Mouse (Mus musculus) CH12.LX (cell line): ENCODE data around the gene Olfr129. TPM values are rescaled to one million over a fixed set of nuclear protein-coding genes. Genes with fewer than 3 reads are reported as not detected.

Source experiments
- DNase-seq: peaks from one replicate; pipeline ENCODE4 v3.0.0-alpha.2; 2013; ENCODE audit errors: extremely low read depth
- H3K27ac ChIP-seq: 2 replicates; pipeline ENCODE4 v1.5.1; 2012; ENCODE audit warnings: low read depth, mild to moderate bottlenecking, control low read depth, moderate library complexity; ENCODE audit not compliant: insufficient read depth
- H3K27me3 ChIP-seq: replicated peaks from 2 replicates; pipeline ENCODE3; 2012; ENCODE audit warnings: inconsistent platforms
- H3K36me3 ChIP-seq, 2 experiments: replicated peaks in 1 of 2; 2 replicates each; pipeline versions ENCODE3 to v1.6.1; 2012; ENCODE audit warnings: inconsistent platforms in 1 of 2, low read length in 1 of 2, mild to moderate bottlenecking in 1 of 2, mixed read lengths in 1 of 2, moderate library complexity in 1 of 2; ENCODE audit not compliant: control insufficient read depth in 1 of 2, insufficient read depth in 1 of 2
- H3K4me1 ChIP-seq, 2 experiments: 2 replicates each; pipeline ENCODE4 v1.6.1; 2012; ENCODE audit warnings: inconsistent platforms in 1 of 2, moderate library complexity in 1 of 2; ENCODE audit not compliant: insufficient read depth in 2 of 2, control insufficient read depth in 1 of 2
- H3K4me2 ChIP-seq: 2 replicates; pipeline ENCODE4 v1.6.1; 2012; ENCODE audit warnings: low read depth, mild to moderate bottlenecking, control low read depth; ENCODE audit not compliant: poor library complexity, insufficient read depth, severe bottlenecking
- H3K4me3 ChIP-seq, 3 experiments: fragments of 150-350 bp in 1 of 3; sonication (generic) in 1 of 3; replicated peaks in 1 of 3; 2 replicates each; pipeline versions ENCODE3 to v1.5.1; 2011 to 2012; ENCODE audit warnings: low read depth in 2 of 3, low read length in 2 of 3, mild to moderate bottlenecking in 2 of 3, moderate library complexity in 2 of 3, control low read depth in 1 of 3, improper control_type of control experiment in 1 of 3, inconsistent platforms in 1 of 3, mixed read lengths in 1 of 3; ENCODE audit not compliant: poor library complexity in 1 of 3
- H3K79me2 ChIP-seq: replicated peaks from 2 replicates; pipeline ENCODE4 v1.6.1; 2012; ENCODE audit warnings: mild to moderate bottlenecking, moderate library complexity; ENCODE audit not compliant: control insufficient read depth, poor library complexity, insufficient read depth, severe bottlenecking; ENCODE audit errors: extremely low read depth
- H3K9ac ChIP-seq: 2 replicates; pipeline ENCODE4 v1.6.1; 2012; ENCODE audit warnings: low read depth, mild to moderate bottlenecking, control low read depth, moderate library complexity; ENCODE audit not compliant: insufficient read depth
- H3K9me3 ChIP-seq: replicated peaks from 2 replicates; pipeline ENCODE3; 2012; ENCODE audit warnings: low read length, inconsistent platforms, mixed read lengths
- BHLHE40 ChIP-seq: IDR thresholded peaks from 2 replicates; pipeline ENCODE4 v1.6.1; 2011; ENCODE audit warnings: mild to moderate bottlenecking, low read depth, low read length, improper control_type of control experiment
- CHD1 ChIP-seq: IDR thresholded peaks from 2 replicates; pipeline ENCODE4 v1.6.1; 2012; ENCODE audit warnings: low read depth, low read length, improper control_type of control experiment, inconsistent platforms
- CTCF ChIP-seq, 2 experiments: IDR thresholded peaks in 1 of 2; conservative IDR thresholded peaks in 1 of 2; 2 replicates each; pipeline ENCODE4 v1.5.1; 2011 to 2012; ENCODE audit warnings: low read depth in 2 of 2, low read length in 2 of 2, improper control_type of control experiment in 1 of 2, inconsistent platforms in 1 of 2, mild to moderate bottlenecking in 1 of 2, moderate library complexity in 1 of 2
- E2F4 ChIP-seq: IDR thresholded peaks from 2 replicates; pipeline ENCODE4 v1.6.1; 2011; ENCODE audit warnings: low read depth, low read length, improper control_type of control experiment; ENCODE audit not compliant: insufficient replicate concordance
- ELF1 ChIP-seq: IDR thresholded peaks from 2 replicates; pipeline ENCODE4 v1.6.1; 2014; ENCODE audit warnings: low read depth, mild to moderate bottlenecking, inconsistent platforms, low read length, improper control_type of control experiment
- EP300 ChIP-seq: IDR thresholded peaks from 2 replicates; pipeline ENCODE4 v1.6.1; 2011; ENCODE audit warnings: low read length, improper control_type of control experiment
- ETS1 ChIP-seq: conservative IDR thresholded peaks from 2 replicates; pipeline ENCODE4 v1.6.1; 2012; ENCODE audit warnings: low read depth, mild to moderate bottlenecking, inconsistent platforms, low read length, improper control_type of control experiment, moderate library complexity
- IRF4 ChIP-seq: IDR thresholded peaks from 2 replicates; pipeline ENCODE4 v1.6.1; 2014; ENCODE audit warnings: low read depth, mild to moderate bottlenecking, inconsistent platforms, low read length, improper control_type of control experiment
- JUN ChIP-seq: IDR thresholded peaks from 2 replicates; pipeline ENCODE4 v1.6.1; 2011; ENCODE audit warnings: low read depth, mild to moderate bottlenecking, low read length, improper control_type of control experiment, moderate library complexity; ENCODE audit not compliant: insufficient read depth
- JUND ChIP-seq: conservative IDR thresholded peaks from 2 replicates; pipeline ENCODE4 v1.6.1; 2011; ENCODE audit warnings: low read depth, low read length, improper control_type of control experiment
- MAFK ChIP-seq: IDR thresholded peaks from 2 replicates; pipeline ENCODE4 v1.6.1; 2011; ENCODE audit warnings: low read length, improper control_type of control experiment; ENCODE audit not compliant: insufficient replicate concordance
- MAZ ChIP-seq: IDR thresholded peaks from 2 replicates; pipeline ENCODE4 v1.6.1; 2012; ENCODE audit warnings: low read depth, mild to moderate bottlenecking, inconsistent platforms, low read length, improper control_type of control experiment, moderate library complexity
- MEF2A ChIP-seq: IDR thresholded peaks from 2 replicates; pipeline ENCODE4 v1.6.1; 2014; ENCODE audit warnings: low read depth, mild to moderate bottlenecking, inconsistent platforms, low read length, improper control_type of control experiment, borderline replicate concordance
- MXI1 ChIP-seq: IDR thresholded peaks from 2 replicates; pipeline ENCODE4 v1.6.1; 2011; ENCODE audit warnings: mild to moderate bottlenecking, low read depth, low read length, improper control_type of control experiment
- MYC ChIP-seq: IDR thresholded peaks from 2 replicates; pipeline ENCODE4 v1.6.1; 2011; ENCODE audit warnings: low read depth, mild to moderate bottlenecking, improper control_type of control experiment, low read length
- NELFE ChIP-seq: IDR thresholded peaks from 2 replicates; pipeline ENCODE4 v1.6.1; 2011; ENCODE audit warnings: low read depth, low read length, improper control_type of control experiment
- NRF1 ChIP-seq: IDR thresholded peaks from 2 replicates; pipeline ENCODE4 v1.6.1; 2014; ENCODE audit warnings: low read depth, mild to moderate bottlenecking, inconsistent platforms, low read length, improper control_type of control experiment, moderate library complexity
- PAX5 ChIP-seq: IDR thresholded peaks from 2 replicates; pipeline ENCODE4 v1.6.1; 2012; ENCODE audit warnings: low read length, inconsistent platforms, mixed read lengths
- POLR2A ChIP-seq: IDR thresholded peaks from 2 replicates; pipeline ENCODE4 v1.6.1; 2011; ENCODE audit warnings: low read depth, mild to moderate bottlenecking, improper control_type of control experiment, low read length
- POLR2AphosphoS2 ChIP-seq: IDR thresholded peaks from 2 replicates; pipeline ENCODE4 v1.6.1; 2011; ENCODE audit warnings: low read depth, low read length, improper control_type of control experiment
- RCOR1 ChIP-seq: conservative IDR thresholded peaks from 2 replicates; pipeline ENCODE4 v1.6.1; 2012; ENCODE audit warnings: low read depth, mild to moderate bottlenecking, inconsistent platforms, low read length, improper control_type of control experiment
- SIN3A ChIP-seq: IDR thresholded peaks from 2 replicates; pipeline ENCODE4 v1.6.1; 2012; ENCODE audit warnings: low read length, improper control_type of control experiment, inconsistent platforms
- SMC3 ChIP-seq: IDR thresholded peaks from 2 replicates; pipeline ENCODE4 v1.6.1; 2011; ENCODE audit warnings: low read depth, low read length, improper control_type of control experiment
- TBP ChIP-seq: conservative IDR thresholded peaks from 2 replicates; pipeline ENCODE4 v1.6.1; 2011; ENCODE audit warnings: low read depth, low read length, improper control_type of control experiment
- UBTF ChIP-seq: IDR thresholded peaks from 2 replicates; pipeline ENCODE4 v1.6.1; 2012; ENCODE audit warnings: low read depth, mild to moderate bottlenecking, inconsistent platforms, low read length, improper control_type of control experiment, moderate library complexity
- USF1 ChIP-seq: IDR thresholded peaks from 2 replicates; pipeline ENCODE4 v1.6.1; 2014; ENCODE audit warnings: low read depth, mild to moderate bottlenecking, inconsistent platforms, low read length, improper control_type of control experiment
- USF2 ChIP-seq: conservative IDR thresholded peaks from 2 replicates; pipeline ENCODE4 v1.6.1; 2011; ENCODE audit warnings: low read depth, low read length, improper control_type of control experiment
- ZKSCAN1 ChIP-seq: IDR thresholded peaks from 2 replicates; pipeline ENCODE4 v1.6.1; 2012; ENCODE audit warnings: low read depth, inconsistent platforms, low read length, improper control_type of control experiment, borderline replicate concordance
- ZMIZ1 ChIP-seq: IDR thresholded peaks from 2 replicates; pipeline ENCODE4 v1.6.1; 2012; ENCODE audit warnings: low read depth, mild to moderate bottlenecking, inconsistent platforms, low read length, improper control_type of control experiment
- ZNF384 ChIP-seq: IDR thresholded peaks from 2 replicates; pipeline ENCODE4 v1.6.1; 2012; ENCODE audit warnings: low read depth, low read length, improper control_type of control experiment, inconsistent platforms
- dilution Hi-C: fragments of 300-500 bp; cut with MboI; formaldehyde crosslinking; loops from 2 replicates; pipeline ENCODE4 v1.14.3; 2020; ENCODE audit warnings: low sequenced_read_pairs; ENCODE audit not compliant: extremely low pct_unique_long_range_greater_than_20kb, extremely low pct_ligation_motif_present
- in situ Hi-C: fragments of 300-500 bp; cut with MboI; formaldehyde crosslinking; loops from 3 replicates; pipeline ENCODE4 v1.14.3; 2019; ENCODE audit warnings: low sequenced_read_pairs, low pct_ligation_motif_present, low pct_unique_long_range_greater_than_20kb, mixed read lengths
- polyA plus RNA-seq: library from polyadenylated mRNA; unstranded; fragments of >175 nt; gene quantifications from 2 replicates; pipeline ENCODE4 v1.2.1, GENCODE M21; 2012; ENCODE audit warnings: low read depth; ENCODE audit not compliant: insufficient read length
- total RNA-seq, 2 experiments: library from RNA; depleted of rRNA; stranded (reverse); fragments of 300-350 nt in 1 of 2; fragments of >200 nt in 1 of 2; gene quantifications; 2 replicates each; pipeline ENCODE4 v1.2.3; 2012 to 2014

Gene Olfr129
- total and polyA plus RNA-seq, 3 experiments = not detected

DNA sequence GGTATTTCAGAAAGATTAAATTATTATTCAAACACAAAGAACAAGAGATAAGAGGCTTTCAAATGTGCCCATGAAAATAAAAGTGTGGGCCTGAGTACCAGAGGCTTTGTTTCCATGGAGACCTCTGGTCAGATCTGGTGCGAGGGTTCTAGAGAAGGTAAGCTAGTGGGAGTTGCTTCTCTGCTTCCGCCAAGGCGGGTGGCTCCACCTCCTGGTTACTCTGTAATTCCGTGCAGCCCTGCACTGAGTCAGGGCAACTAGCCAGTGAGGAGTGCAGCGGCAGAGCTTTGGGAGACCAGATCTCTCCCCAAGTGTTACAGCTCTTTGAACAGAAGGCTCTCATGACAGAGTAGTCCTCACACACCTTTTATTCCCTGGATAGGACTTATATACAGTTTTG lies 33.6 kb downstream of the Olfr129 start:
- in situ Hi-C loops = no loop called here
- no peak overlapping the region for H3K4me2 ChIP-seq
- no peak for DNase-seq
- no peaks in the 10 kb centered on the region for H3K36me3 ChIP-seq
- no peak overlapping the region for H3K4me3 ChIP-seq
- H3K27me3 ChIP-seq = no peaks in the 10 kb centered on the region
- H3K79me2 ChIP-seq = no peaks in the 10 kb centered on the region
- no peak for TF ChIP-seq UBTF
- no peak for TF ChIP-seq MXI1
- no peak for TF ChIP-seq BHLHE40
- TF ChIP-seq NELFE = no peak
- TF ChIP-seq JUND = no peak
- TF ChIP-seq MYC = no peak
- H3K9ac ChIP-seq = no peak overlapping the region
- dilution Hi-C loops = no loop called here
- H3K4me1 ChIP-seq = no peaks in the 10 kb centered on the region
- H3K9me3 ChIP-seq = peaks cover 26% of the 10 kb centered on the region
- no peak overlapping the region for H3K27ac ChIP-seq

DNA sequence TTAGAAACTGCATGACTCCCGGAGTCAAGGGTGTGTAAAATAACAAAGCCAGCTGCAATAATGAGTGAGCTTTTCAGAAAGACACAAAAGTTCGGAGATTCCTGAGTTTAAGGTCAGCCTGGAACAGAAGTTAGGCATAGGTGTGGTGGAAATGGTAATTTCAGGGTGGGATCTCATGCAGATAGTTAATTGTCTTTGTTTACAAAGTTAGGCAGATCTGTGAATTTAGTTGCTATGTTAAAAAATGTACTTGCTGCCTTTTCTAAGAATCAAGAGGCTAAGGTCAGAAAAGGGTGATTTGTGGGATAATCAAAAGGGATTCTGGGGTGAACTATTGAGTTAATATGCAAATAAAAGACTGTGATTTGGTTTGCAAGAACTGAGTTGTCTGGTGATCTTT lies 43.5 kb downstream of the Olfr129 start:
- no peak for DNase-seq

GRCm38 (mm10) chr17:38004996-38005395 lies 54.9 kb downstream of the Olfr129 start:
- in situ Hi-C loops (no loop called here), dilution Hi-C loops (no loop called here)
- Histone ChIP-seq H3K9me3 (peaks cover 13% of the 10 kb centered on the region), H3K27me3 (no peaks in the 10 kb centered on the region), H3K4me2 (no peak overlapping the region), H3K36me3 (no peaks in the 10 kb centered on the region), H3K79me2 (no peaks in the 10 kb centered on the region), H3K4me3 (no peak overlapping the region), H3K27ac (no peak overlapping the region), H3K9ac (no peak overlapping the region), H3K4me1 (no peaks in the 10 kb centered on the region)
- no peak for TF ChIP-seq JUN
- TF ChIP-seq UBTF = no peak
- no peak for TF ChIP-seq E2F4
- no peak for TF ChIP-seq POLR2A
- TF ChIP-seq MEF2A = no peak
- no peak for TF ChIP-seq TBP
- no peak for TF ChIP-seq PAX5
- no peak for TF ChIP-seq ELF1
- TF ChIP-seq SMC3 = no peak
- no peak for TF ChIP-seq USF1
- TF ChIP-seq SIN3A = no peak
- no peak for TF ChIP-seq ZMIZ1
- no peak for TF ChIP-seq ETS1
- no peak for TF ChIP-seq RCOR1
- TF ChIP-seq NRF1 = no peak
- no peak for DNase-seq

More for the DNA sequence above, 43.5 kb downstream of the Olfr129 start:
- Histone ChIP-seq H3K27me3 (no peaks in the 10 kb centered on the region), H3K9ac (no peak overlapping the region), H3K4me1 (no peaks in the 10 kb centered on the region), H3K27ac (no peak overlapping the region), H3K79me2 (no peaks in the 10 kb centered on the region), H3K4me3 (no peak overlapping the region), H3K4me2 (no peak overlapping the region), H3K36me3 (no peaks in the 10 kb centered on the region), H3K9me3 (peaks cover 29% of the 10 kb centered on the region)
- TF ChIP-seq POLR2AphosphoS2 (no peak), MAZ (no peak), MEF2A (no peak), IRF4 (no peak), CHD1 (no peak), JUN (no peak), MAFK (no peak), EP300 (no peak), E2F4 (no peak), JUND (no peak), ZNF384 (no peak), USF2 (no peak), ZMIZ1 (no peak), ZKSCAN1 (no peak), CTCF (conservative IDR thresholded peaks at IDR 0.05 in 1 of 2, IDR thresholded peaks at IDR 0.05 in 1 of 2; ENCODE audit: low read depth in 2 of 2, low read length in 2 of 2) (no peak)
- dilution Hi-C loops = no loop called here
- in situ Hi-C loops = no loop called here
